Comparison of ENCODE assay signal across 8 mouse cellular contexts in the genomic region with DNA sequence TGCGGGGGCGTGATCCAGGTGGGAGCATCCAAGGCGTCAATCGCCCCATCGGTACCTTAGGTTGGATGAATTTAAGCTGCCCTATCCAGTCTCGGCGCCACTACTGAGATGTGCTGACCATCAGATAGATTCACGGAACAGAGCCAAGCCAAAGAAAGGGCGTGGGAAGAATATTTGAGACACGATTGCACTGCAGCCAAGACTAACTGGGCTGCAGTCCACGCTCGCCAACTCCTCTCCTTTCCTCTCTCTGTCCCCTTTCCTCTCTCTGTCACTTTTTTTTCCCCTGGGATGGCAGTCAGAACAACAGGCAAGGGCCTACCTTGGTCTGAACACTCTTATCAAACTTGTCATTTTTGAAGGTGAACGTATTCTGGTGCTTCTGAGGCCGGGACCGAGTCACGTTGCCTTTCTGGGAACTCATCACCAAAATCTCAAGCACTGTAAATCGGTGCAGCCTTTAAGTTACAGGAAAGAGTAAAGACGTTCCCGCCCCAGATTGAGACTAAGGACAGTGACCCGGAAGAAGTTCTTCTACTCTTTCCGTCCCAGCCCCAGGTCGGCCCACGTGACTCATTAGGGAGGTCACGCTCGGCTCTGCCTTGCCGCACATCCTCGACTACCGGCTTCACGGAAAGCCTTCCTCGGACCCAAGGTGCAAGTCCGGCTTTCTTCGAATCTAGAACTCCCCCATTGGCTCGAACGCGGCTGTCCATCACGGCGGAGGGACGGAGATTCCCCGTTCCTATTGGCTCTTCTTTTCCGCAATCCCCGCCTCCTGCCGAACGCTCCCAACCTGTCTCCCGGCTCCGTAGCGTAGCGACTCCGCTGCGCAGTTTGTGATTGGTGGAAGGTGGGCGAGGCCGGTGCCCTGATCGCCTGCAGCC. TPM values are rescaled to one million over a fixed set of nuclear protein-coding genes. Genes with fewer than 3 reads are reported as not detected.
DNase-seq lines count a peak whose midpoint lies in the region; ATAC-seq lines count a peak whose summit lies in the region.

TSS of gene 1110059E24Rik (minus strand) at position 692 of the 887 bp plus-strand sequence.

- no peaks in the 10 kb centered on the region for H3K27me3 ChIP-seq in heart, embryonic 13.5 days (replicated peaks)
- H3K27me3 ChIP-seq in liver, embryonic 12.5 days (replicated peaks), result no peaks in the 10 kb centered on the region
- no peaks in the 10 kb centered on the region for H3K27me3 ChIP-seq in stomach, embryonic 15.5 days (replicated peaks)

- WGBS in heart, embryonic 13.5 days, result 7% methylated on average over 52 of the region's 52 CpGs
- WGBS in liver, embryonic 12.5 days (ENCODE audit: insufficient replicate concordance), result 4% methylated on average over 52 of the region's 52 CpGs
- 5% methylated on average over 52 of the region's 52 CpGs for WGBS in stomach, embryonic 15.5 days

- H3K4me3 ChIP-seq in brown adipose tissue, adult 24 weeks (ENCODE audit: insufficient read depth, low read depth, low read length), result peak within 1 kb of the TSS; percentile 98
- H3K4me3 ChIP-seq in heart, embryonic 13.5 days, result peak within 1 kb of the TSS; percentile 92
- peak within 1 kb of the TSS; percentile 89 for H3K4me3 ChIP-seq in liver, embryonic 12.5 days
- peak within 1 kb of the TSS; percentile 84 for H3K4me3 ChIP-seq in stomach, embryonic 15.5 days (replicated peaks)

- H3K36me3 ChIP-seq in heart, embryonic 13.5 days, result no peaks in the 10 kb centered on the region
- no peaks in the 10 kb centered on the region for H3K36me3 ChIP-seq in liver, embryonic 12.5 days
- H3K36me3 ChIP-seq in stomach, embryonic 15.5 days, result no peaks in the 10 kb centered on the region

- H3K27ac ChIP-seq in brown adipose tissue, adult 24 weeks (replicated peaks; ENCODE audit: low read depth, low read length), result peak within 1 kb of the TSS; percentile 84
- peak within 1 kb of the TSS; percentile 99 for H3K27ac ChIP-seq in heart, embryonic 13.5 days (replicated peaks)
- peak within 1 kb of the TSS; percentile 95 for H3K27ac ChIP-seq in liver, embryonic 12.5 days
- H3K27ac ChIP-seq in stomach, embryonic 15.5 days, result peak within 1 kb of the TSS; percentile 95

- H3K4me1 ChIP-seq in brown adipose tissue, adult 24 weeks (ENCODE audit: control insufficient read depth, insufficient read depth, insufficient read length, low read length), result peaks cover 12% of the 10 kb centered on the region; the same call in 1 of the 2 replicates
- peaks cover 31% of the 10 kb centered on the region for H3K4me1 ChIP-seq in heart, embryonic 13.5 days
- H3K4me1 ChIP-seq in liver, embryonic 12.5 days, result peaks cover 40% of the 10 kb centered on the region
- H3K4me1 ChIP-seq in stomach, embryonic 15.5 days, result no peaks in the 10 kb centered on the region; the same call in 1 of the 2 replicates

- ATAC-seq in heart, embryonic 13.5 days (ENCODE audit: extremely low read depth, insufficient number of reproducible peaks, low FRiP score, low TSS enrichment), result peak; percentile 97
- ATAC-seq in liver, embryonic 12.5 days, result peak; percentile 99
- ATAC-seq in stomach, embryonic 15.5 days (ENCODE audit: insufficient read depth, low FRiP score, low read depth), result peak; percentile 99

- H3K9ac ChIP-seq in heart, embryonic 13.5 days, result peak within 1 kb of the TSS; percentile 99
- peak within 1 kb of the TSS; percentile 93 for H3K9ac ChIP-seq in liver, embryonic 12.5 days
- H3K9ac ChIP-seq in stomach, embryonic 15.5 days, result peak within 1 kb of the TSS; percentile 67

- no peaks in the 10 kb centered on the region for H3K9me3 ChIP-seq in heart, embryonic 13.5 days
- H3K9me3 ChIP-seq in liver, embryonic 12.5 days (replicated peaks), result no peaks in the 10 kb centered on the region
- no peaks in the 10 kb centered on the region for H3K9me3 ChIP-seq in stomach, embryonic 15.5 days

- peak; percentile 96 for DNase-seq in CD4-positive, CD25-positive, alpha-beta regulatory T cell, adult 2 months (ENCODE audit: low read depth, low spot score)
- DNase-seq in fat pad, adult 2 months (ENCODE audit: extremely low read depth, low read depth, low spot score), result peak; percentile 68
- peak; percentile 98 for DNase-seq in kidney, postnatal 10 days
- peak; percentile 97 for DNase-seq in natural killer cell, adult 2 months (ENCODE audit: low spot score in 2 of 2)

- peak within 1 kb of the TSS; percentile 82 for H3K4me2 ChIP-seq in heart, embryonic 13.5 days
- H3K4me2 ChIP-seq in liver, embryonic 12.5 days, result peak within 1 kb of the TSS; percentile 96
- peak within 1 kb of the TSS; percentile 74 for H3K4me2 ChIP-seq in stomach, embryonic 15.5 days

RNA-seq across cellular contexts. Expression of gene 1110059E24Rik, which starts in this region (rescaled TPM):
- polyA plus RNA-seq in brown adipose tissue, adult 24 weeks (2012; ENCODE audit: insufficient read depth, insufficient read length, missing spikeins), result 22.8 and 26.4 TPM in 2 replicates
- polyA plus RNA-seq in heart, embryonic 13.5 days (2015; fragmentation: Nextera tagmentation; extraction: Ambion mirVana), result 41.0 and 43.1 TPM in 2 replicates
- polyA plus RNA-seq in liver, embryonic 12.5 days (2016; fragmentation: Nextera tagmentation; extraction: Ambion mirVana), result 17.6 and 19.6 TPM in 2 replicates
- polyA plus RNA-seq in stomach, embryonic 15.5 days (2015; fragmentation: Nextera tagmentation; extraction: Ambion mirVana), result 53.6 and 57.7 TPM in 2 replicates

Comparison
In these comparisons a context has a peak if more than half of its experiments do, and no peak if none do; other contexts are left out.
1. Peak in every context shown above with its lines: DNase-seq, ATAC-seq, H3K4me3 ChIP-seq and H3K27ac ChIP-seq.